Mouse (Mus musculus): Measurements from ENCODE around the gene Slc1a3. TPM values are rescaled to one million over a fixed set of nuclear protein-coding genes. Genes with fewer than 3 reads are reported as not detected.
"Not testable (repeated sequence)": the region's sequence is repeated elsewhere in the genome, so short reads cannot be mapped to it uniquely, and the experiment has no call there.

The Slc1a3 gene
- polyA plus RNA-seq, 1 experiment from 2014 or later: 33.4 TPM

- DNase-seq (ENCODE audit: low spot score): no peak
- H3K9me3 ChIP-seq: no peaks in the 10 kb centered on the region
- no peak overlapping the region for H3K4me3 ChIP-seq
- no peaks in the 10 kb centered on the region for H3K27me3 ChIP-seq (ENCODE audit: insufficient read depth, poor library complexity, severe bottlenecking)
- H3K36me3 ChIP-seq: no peaks in the 10 kb centered on the region
- 0 out of 2 replicates have a peak, but pooled peaks cover 3% of the 10 kb centered on the region for H3K4me1 ChIP-seq
- no peak overlapping the region for H3K27ac ChIP-seq
- 60% methylated on average over 3 of the region's 3 CpGs for WGBS
These were observed 10.4 kb upstream of the Slc1a3 start for GRCm38 (mm10) chr15:8721005-8721404.

GRCm38 (mm10) chr15:8718496-8718895 is 7.9 kb upstream of the Slc1a3 start:
- WGBS: 77% methylated on average over 3 of the region's 3 CpGs
- H3K9me3 ChIP-seq: no peaks in the 10 kb centered on the region

GRCm38 (mm10) chr15:8717021-8717571 is 6.5 kb upstream of the Slc1a3 start:
- Histone ChIP-seq H3K4me3 (no peak overlapping the region), H3K36me3 (no peaks in the 10 kb centered on the region), H3K4me1 (no peaks in the 10 kb centered on the region), H3K27ac (no peak overlapping the region), H3K27me3 (ENCODE audit: insufficient read depth, poor library complexity, severe bottlenecking) (no peaks in the 10 kb centered on the region), H3K9me3 (no peaks in the 10 kb centered on the region)
- 56% methylated on average over 6 of the region's 6 CpGs for WGBS
- no peak for DNase-seq (ENCODE audit: low spot score)

More at GRCm38 (mm10) chr15:8718496-8718895, 7.9 kb upstream of the Slc1a3 start:
- DNase-seq (ENCODE audit: low spot score): no peak
- no peaks in the 10 kb centered on the region for H3K36me3 ChIP-seq
- H3K4me3 ChIP-seq: no peak overlapping the region
- no peak overlapping the region for H3K27ac ChIP-seq
- H3K27me3 ChIP-seq (ENCODE audit: insufficient read depth, poor library complexity, severe bottlenecking): no peaks in the 10 kb centered on the region
- H3K4me1 ChIP-seq: 0 out of 2 replicates have a peak, but pooled peaks cover 3% of the 10 kb centered on the region

- Histone ChIP-seq H3K4me1 (no peaks in the 10 kb centered on the region), H3K9me3 (no peaks in the 10 kb centered on the region), H3K27ac (peak overlapping the region; percentile 8; the same call in 1 of the 2 replicates), H3K36me3 (no peaks in the 10 kb centered on the region), H3K27me3 (ENCODE audit: insufficient read depth, poor library complexity, severe bottlenecking) (no peaks in the 10 kb centered on the region), H3K4me3 (peak overlapping the region; percentile 40)
- 21% methylated on average over 12 of the region's 12 CpGs for WGBS
- DNase-seq (ENCODE audit: low spot score): no peak
These were observed 5.9 kb upstream of the Slc1a3 start for GRCm38 (mm10) chr15:8716330-8716964.

- Histone ChIP-seq H3K4me3 (no peak overlapping the region), H3K27ac (no peak overlapping the region), H3K36me3 (no peaks in the 10 kb centered on the region), H3K4me1 (no peaks in the 10 kb centered on the region), H3K9me3 (no peaks in the 10 kb centered on the region), H3K27me3 (ENCODE audit: insufficient read depth, poor library complexity, severe bottlenecking) (no peaks in the 10 kb centered on the region)
- no peak for DNase-seq (ENCODE audit: low spot score)
These were observed 5.1 kb upstream of the Slc1a3 start for GRCm38 (mm10) chr15:8715666-8716065.

- WGBS: 75% methylated on average over 2 of the region's 2 CpGs
- Histone ChIP-seq H3K9me3 (no peaks in the 10 kb centered on the region), H3K36me3 (no peaks in the 10 kb centered on the region), H3K4me1 (peaks cover 16% of the 10 kb centered on the region), H3K27me3 (ENCODE audit: insufficient read depth, poor library complexity, severe bottlenecking) (no peaks in the 10 kb centered on the region), H3K27ac (no peak overlapping the region), H3K4me3 (no peak overlapping the region)
- no peak for DNase-seq (ENCODE audit: low spot score)
These were observed 1.9 kb upstream of the Slc1a3 start for GRCm38 (mm10) chr15:8712433-8712984.

GRCm38 (mm10) chr15:8711630-8712310 is 1.2 kb upstream of the Slc1a3 start:
- H3K27ac ChIP-seq: no peak overlapping the region
- H3K4me1 ChIP-seq: peaks cover 16% of the 10 kb centered on the region
- WGBS: 51% methylated on average over 9 of the region's 9 CpGs
- no peaks in the 10 kb centered on the region for H3K36me3 ChIP-seq
- no peaks in the 10 kb centered on the region for H3K27me3 ChIP-seq (ENCODE audit: insufficient read depth, poor library complexity, severe bottlenecking)
- DNase-seq (ENCODE audit: low spot score): no peak
- H3K4me3 ChIP-seq: no peak overlapping the region
- H3K9me3 ChIP-seq: no peaks in the 10 kb centered on the region

GRCm38 (mm10) chr15:8709578-8709977 is 986 bp downstream of the Slc1a3 start:
- Histone ChIP-seq H3K27me3 (ENCODE audit: insufficient read depth, poor library complexity, severe bottlenecking) (no peaks in the 10 kb centered on the region), H3K4me1 (peaks cover 16% of the 10 kb centered on the region), H3K36me3 (peaks cover 9% of the 10 kb centered on the region), H3K9me3 (no peaks in the 10 kb centered on the region), H3K4me3 (peak overlapping the region; percentile 78), H3K27ac (peak overlapping the region; percentile 91)
- 2% methylated on average over 11 of the region's 11 CpGs for WGBS
- no peak for DNase-seq (ENCODE audit: low spot score)

GRCm38 (mm10) chr15:8706613-8707012 is 4.0 kb downstream of the Slc1a3 start:
- H3K27me3 ChIP-seq (ENCODE audit: insufficient read depth, poor library complexity, severe bottlenecking): no peaks in the 10 kb centered on the region
- H3K27ac ChIP-seq: no peak overlapping the region
- peaks cover 25% of the 10 kb centered on the region for H3K4me1 ChIP-seq
- no peaks in the 10 kb centered on the region for H3K9me3 ChIP-seq
- no peak for DNase-seq (ENCODE audit: low spot score)
- no peak overlapping the region for H3K4me3 ChIP-seq
- peaks cover 15% of the 10 kb centered on the region for H3K36me3 ChIP-seq
- 85% methylated on average over 5 of the region's 5 CpGs for WGBS

GRCm38 (mm10) chr15:8706178-8706577 is 4.4 kb downstream of the Slc1a3 start:
- DNase-seq (ENCODE audit: low spot score): no peak
- Histone ChIP-seq H3K4me3 (no peak overlapping the region), H3K27me3 (ENCODE audit: insufficient read depth, poor library complexity, severe bottlenecking) (no peaks in the 10 kb centered on the region), H3K27ac (no peak overlapping the region), H3K4me1 (peaks cover 29% of the 10 kb centered on the region), H3K9me3 (no peaks in the 10 kb centered on the region), H3K36me3 (peaks cover 15% of the 10 kb centered on the region)
- 77% methylated on average over 4 of the region's 4 CpGs for WGBS

- peaks cover 29% of the 10 kb centered on the region for H3K4me1 ChIP-seq
- H3K27ac ChIP-seq; DNase-seq (ENCODE audit: low spot score); H3K4me3 ChIP-seq; H3K9me3 ChIP-seq; H3K27me3 ChIP-seq (ENCODE audit: insufficient read depth, poor library complexity, severe bottlenecking): not testable (repeated sequence)
- peaks cover 15% of the 10 kb centered on the region for H3K36me3 ChIP-seq
- WGBS: 94% methylated on average over 1 of the region's 1 CpGs
These were observed 5.0 kb downstream of the Slc1a3 start for GRCm38 (mm10) chr15:8705560-8705959.

- no peaks in the 10 kb centered on the region for H3K9me3 ChIP-seq
- peak overlapping the region; percentile 65; the same call in 1 of the 2 replicates for H3K27ac ChIP-seq
- DNase-seq (ENCODE audit: low spot score): no peak
- peaks cover 27% of the 10 kb centered on the region for H3K4me1 ChIP-seq
- no peaks in the 10 kb centered on the region for H3K27me3 ChIP-seq (ENCODE audit: insufficient read depth, poor library complexity, severe bottlenecking)
- no peak overlapping the region for H3K4me3 ChIP-seq
- peaks cover 7% of the 10 kb centered on the region; the same call in 1 of the 2 replicates for H3K36me3 ChIP-seq
- 58% methylated on average over 3 of the region's 3 CpGs for WGBS
These were observed 12.6 kb downstream of the Slc1a3 start for GRCm38 (mm10) chr15:8697976-8698375.

- Histone ChIP-seq H3K36me3 (peaks cover 7% of the 10 kb centered on the region; the same call in 1 of the 2 replicates), H3K4me3 (no peak overlapping the region), H3K27ac (peak overlapping the region; percentile 65; the same call in 1 of the 2 replicates), H3K9me3 (no peaks in the 10 kb centered on the region), H3K27me3 (ENCODE audit: insufficient read depth, poor library complexity, severe bottlenecking) (no peaks in the 10 kb centered on the region), H3K4me1 (peaks cover 28% of the 10 kb centered on the region)
- DNase-seq (ENCODE audit: low spot score): no peak
- WGBS: 49% methylated on average over 3 of the region's 3 CpGs
These were observed 13.1 kb downstream of the Slc1a3 start for GRCm38 (mm10) chr15:8697500-8697899.

All from heart, embryonic 10.5 days (tissue).